Mouse (Mus musculus): ENCODE measurements around the gene Pou3f1. TPM values are rescaled to one million over a fixed set of nuclear protein-coding genes. Genes with fewer than 3 reads are reported as not detected.
A peak's percentile ranks its signal among the peaks of the same experiment; 100 is the strongest.

Gene Pou3f1
- polyA plus RNA-seq (2012; rRNA removed) = 0.02 and 0.06 TPM in 2 replicates

DNA sequence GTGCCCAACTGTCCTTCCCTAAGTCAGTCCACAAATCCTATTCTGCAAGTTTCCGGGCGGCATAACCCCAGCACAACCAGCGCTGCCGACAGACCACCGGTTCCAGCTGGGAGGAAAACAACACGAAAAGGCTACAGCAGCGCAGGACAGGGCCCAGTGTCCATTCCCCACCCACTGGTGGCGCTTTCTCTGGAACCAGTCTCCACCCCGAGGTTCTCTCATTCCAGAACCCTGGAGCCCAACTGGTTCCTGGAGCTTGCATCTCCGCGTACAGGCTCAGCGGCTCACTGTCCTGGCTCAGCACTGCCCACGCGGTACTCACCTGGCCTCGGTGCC is at the start of gene Pou3f1:
TSS of gene Pou3f1 (plus strand) at position 290 of the 336 bp plus-strand sequence.
- Histone ChIP-seq H3K4me1 (ENCODE audit: control insufficient read depth, insufficient read depth, insufficient read length) (peaks cover 11% of the 10 kb centered on the region; the same call in 1 of the 2 replicates), H3K27me3 (ENCODE audit: control insufficient read depth, insufficient read depth, low read length) (peaks cover 32% of the 10 kb centered on the region), H3K4me3 (ENCODE audit: extremely low read depth, insufficient read depth, insufficient read length) (peak within 1 kb of the TSS; percentile 51), H3K36me3 (ENCODE audit: control insufficient read depth, insufficient read depth, low read length) (no peaks in the 10 kb centered on the region), H3K27ac (ENCODE audit: insufficient read depth, low read length) (no peak within 1 kb of the TSS)
- no peak for TF ChIP-seq POLR2A (IDR thresholded peaks at IDR 0.05; ENCODE audit: low read depth, low read length)
- DNase-seq (ENCODE audit: low read depth in 1 of 2, low spot score in 2 of 2) = no peak
- WGBS = 9% methylated on average over 15 of the region's 15 CpGs

DNA sequence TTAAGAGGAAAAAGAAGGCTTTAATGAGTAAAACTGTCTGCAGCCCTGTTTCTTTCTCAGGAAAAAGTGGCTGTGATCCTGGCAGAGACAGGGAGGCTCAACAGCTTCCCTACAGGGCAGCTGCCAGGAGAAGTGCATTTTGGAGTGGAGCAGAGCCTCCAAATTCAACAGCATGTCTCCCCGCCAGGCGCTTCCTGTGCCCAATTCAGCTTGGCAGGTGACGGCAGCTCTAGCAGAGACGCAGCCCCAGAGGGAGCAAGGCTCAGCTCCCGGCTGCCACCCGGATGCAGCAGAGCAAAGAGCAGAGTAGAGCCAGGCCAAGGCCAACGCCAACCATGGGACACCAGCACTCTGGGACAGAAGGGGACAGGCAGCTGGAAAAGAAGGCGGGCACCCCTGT is 49.4 kb upstream of the Pou3f1 start:
- DNase-seq (ENCODE audit: low read depth in 1 of 2, low spot score in 2 of 2) = no peak
- H3K36me3 ChIP-seq (ENCODE audit: control insufficient read depth, insufficient read depth, low read length) = no peaks in the 10 kb centered on the region
- H3K4me3 ChIP-seq (ENCODE audit: extremely low read depth, insufficient read depth, insufficient read length) = no peak overlapping the region
- H3K4me1 ChIP-seq (ENCODE audit: control insufficient read depth, insufficient read depth, insufficient read length) = no peaks in the 10 kb centered on the region
- H3K27me3 ChIP-seq (ENCODE audit: control insufficient read depth, insufficient read depth, low read length) = 0 out of 2 replicates have a peak, but pooled peaks cover 1% of the 10 kb centered on the region
- TF ChIP-seq CTCF (IDR thresholded peaks at IDR 0.05; ENCODE audit: extremely low read depth, insufficient read depth, insufficient read length, insufficient replicate concordance) (no peak), POLR2A (IDR thresholded peaks at IDR 0.05; ENCODE audit: low read depth, low read length) (no peak)
- no peak overlapping the region for H3K27ac ChIP-seq (ENCODE audit: insufficient read depth, low read length)
- WGBS = 48% methylated on average over 8 of the region's 8 CpGs

DNA sequence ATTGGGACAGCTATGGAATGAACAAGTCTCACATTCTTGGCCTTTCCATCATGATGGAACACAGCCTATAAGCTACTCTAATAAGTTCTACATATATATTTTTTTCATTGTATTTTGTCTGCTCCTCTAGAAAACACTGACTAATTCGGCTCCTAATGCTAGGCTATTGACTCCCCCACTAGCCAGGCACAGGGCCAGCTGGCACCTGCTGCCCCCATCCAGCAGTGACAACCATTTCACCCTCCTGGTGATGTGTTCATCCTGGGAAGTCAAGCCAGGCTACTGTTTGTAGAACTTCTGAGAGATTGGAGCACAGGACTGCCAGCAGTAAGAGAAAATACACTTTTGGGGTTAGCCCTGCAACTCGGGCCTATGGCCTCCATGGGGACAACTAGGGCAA is 46.5 kb upstream of the Pou3f1 start:
- no peaks in the 10 kb centered on the region for H3K4me1 ChIP-seq (ENCODE audit: control insufficient read depth, insufficient read depth, insufficient read length)
- TF ChIP-seq CTCF (IDR thresholded peaks at IDR 0.05; ENCODE audit: extremely low read depth, insufficient read depth, insufficient read length, insufficient replicate concordance) (no peak), POLR2A (IDR thresholded peaks at IDR 0.05; ENCODE audit: low read depth, low read length) (no peak)
- H3K27ac ChIP-seq (ENCODE audit: insufficient read depth, low read length) = no peak overlapping the region
- no peak overlapping the region for H3K4me3 ChIP-seq (ENCODE audit: extremely low read depth, insufficient read depth, insufficient read length)
- H3K27me3 ChIP-seq (ENCODE audit: control insufficient read depth, insufficient read depth, low read length) = no peaks in the 10 kb centered on the region
- WGBS = 69% methylated on average over 2 of the region's 2 CpGs
- no peak for DNase-seq (ENCODE audit: low read depth in 1 of 2, low spot score in 2 of 2)
- no peaks in the 10 kb centered on the region for H3K36me3 ChIP-seq (ENCODE audit: control insufficient read depth, insufficient read depth, low read length)

DNA sequence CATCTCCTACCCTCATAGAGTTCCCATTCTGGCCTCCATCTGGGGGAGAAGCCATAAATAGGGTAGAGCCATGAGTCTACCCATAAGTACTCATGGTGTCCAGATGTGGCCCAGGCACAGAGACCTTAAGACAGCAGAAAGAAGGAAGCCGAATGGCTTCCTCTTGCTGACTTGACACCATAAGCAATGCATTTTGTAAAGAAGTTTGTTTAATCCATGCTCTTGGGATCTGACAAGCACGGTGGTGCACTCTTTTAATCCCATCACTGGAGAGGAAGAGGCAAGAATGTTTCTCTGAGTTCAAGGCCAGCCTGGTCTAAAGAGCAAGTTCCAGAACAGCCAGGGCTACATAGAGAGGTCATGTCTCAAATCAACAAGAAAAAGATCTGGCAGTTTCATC is 45.9 kb upstream of the Pou3f1 start, which contains the start of gene 3100002H09Rik:
TSS of gene 3100002H09Rik (minus strand) at position 101 of the 400 bp plus-strand sequence.
- Histone ChIP-seq H3K36me3 (ENCODE audit: control insufficient read depth, insufficient read depth, low read length) (no peaks in the 10 kb centered on the region), H3K27ac (ENCODE audit: insufficient read depth, low read length) (no peak within 1 kb of the TSS), H3K4me1 (ENCODE audit: control insufficient read depth, insufficient read depth, insufficient read length) (no peaks in the 10 kb centered on the region), H3K27me3 (ENCODE audit: control insufficient read depth, insufficient read depth, low read length) (no peaks in the 10 kb centered on the region), H3K4me3 (ENCODE audit: extremely low read depth, insufficient read depth, insufficient read length) (no peak within 1 kb of the TSS)
- 75% methylated on average over 2 of the region's 2 CpGs for WGBS
- no peak for DNase-seq (ENCODE audit: low read depth in 1 of 2, low spot score in 2 of 2)
- TF ChIP-seq POLR2A (IDR thresholded peaks at IDR 0.05; ENCODE audit: low read depth, low read length) (no peak), CTCF (IDR thresholded peaks at IDR 0.05; ENCODE audit: extremely low read depth, insufficient read depth, insufficient read length, insufficient replicate concordance) (no peak)

DNA sequence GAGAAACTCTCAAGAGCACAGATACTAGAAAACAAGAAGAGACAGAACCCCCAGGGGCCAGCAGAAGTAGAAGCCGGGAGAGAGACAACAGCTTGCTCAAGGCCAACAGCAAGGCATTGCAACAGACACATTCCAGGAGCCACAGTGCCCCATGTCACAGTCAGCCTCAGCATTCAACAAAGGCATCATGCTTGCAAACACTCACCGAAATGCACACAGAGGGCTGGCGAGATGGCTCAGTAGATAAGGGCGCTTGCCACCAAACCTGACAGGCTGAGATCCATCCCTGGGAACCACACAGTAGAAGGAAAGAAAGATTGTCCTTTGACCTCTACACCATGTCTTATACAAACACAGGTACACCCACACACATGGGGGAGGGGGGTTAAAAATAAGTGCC is 44.8 kb upstream of the Pou3f1 start:
- WGBS = 75% methylated on average over 4 of the region's 4 CpGs
- Histone ChIP-seq H3K36me3 (ENCODE audit: control insufficient read depth, insufficient read depth, low read length) (no peaks in the 10 kb centered on the region), H3K4me1 (ENCODE audit: control insufficient read depth, insufficient read depth, insufficient read length) (no peaks in the 10 kb centered on the region), H3K27ac (ENCODE audit: insufficient read depth, low read length) (no peak overlapping the region), H3K4me3 (ENCODE audit: extremely low read depth, insufficient read depth, insufficient read length) (no peak overlapping the region), H3K27me3 (ENCODE audit: control insufficient read depth, insufficient read depth, low read length) (no peaks in the 10 kb centered on the region)
- DNase-seq (ENCODE audit: low read depth in 1 of 2, low spot score in 2 of 2) = no peak
- TF ChIP-seq CTCF (IDR thresholded peaks at IDR 0.05; ENCODE audit: extremely low read depth, insufficient read depth, insufficient read length, insufficient replicate concordance) (no peak), POLR2A (IDR thresholded peaks at IDR 0.05; ENCODE audit: low read depth, low read length) (no peak)

DNA sequence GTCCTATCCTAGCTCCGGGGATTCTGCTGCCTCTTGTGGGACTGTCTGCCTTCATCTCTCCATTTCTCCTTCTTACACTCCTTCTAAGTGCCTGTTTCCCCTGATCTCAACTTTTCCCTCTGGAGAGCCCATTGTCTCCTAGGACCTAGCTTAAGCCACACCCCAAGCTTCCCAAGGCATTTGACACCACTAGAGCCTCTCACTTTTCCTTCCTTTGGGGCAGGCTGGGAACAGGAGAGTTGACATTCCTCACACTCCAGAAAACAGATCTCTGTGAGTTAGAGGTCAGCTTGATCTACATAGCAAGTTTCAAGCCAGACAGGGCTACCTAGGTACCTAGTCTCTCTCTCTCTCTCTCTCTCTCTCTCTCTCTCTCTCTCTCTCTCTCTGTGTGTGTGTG is 42.4 kb upstream of the Pou3f1 start:
- Histone ChIP-seq H3K4me1 (ENCODE audit: control insufficient read depth, insufficient read depth, insufficient read length) (no peaks in the 10 kb centered on the region), H3K4me3 (ENCODE audit: extremely low read depth, insufficient read depth, insufficient read length) (no peak overlapping the region), H3K27me3 (ENCODE audit: control insufficient read depth, insufficient read depth, low read length) (no peaks in the 10 kb centered on the region), H3K27ac (ENCODE audit: insufficient read depth, low read length) (no peak overlapping the region), H3K36me3 (ENCODE audit: control insufficient read depth, insufficient read depth, low read length) (no peaks in the 10 kb centered on the region)
- TF ChIP-seq CTCF (IDR thresholded peaks at IDR 0.05; ENCODE audit: extremely low read depth, insufficient read depth, insufficient read length, insufficient replicate concordance) (no peak), POLR2A (IDR thresholded peaks at IDR 0.05; ENCODE audit: low read depth, low read length) (no peak)
- WGBS = 0% methylated on average over 1 of the region's 1 CpGs
- DNase-seq (ENCODE audit: low read depth in 1 of 2, low spot score in 2 of 2) = no peak

DNA sequence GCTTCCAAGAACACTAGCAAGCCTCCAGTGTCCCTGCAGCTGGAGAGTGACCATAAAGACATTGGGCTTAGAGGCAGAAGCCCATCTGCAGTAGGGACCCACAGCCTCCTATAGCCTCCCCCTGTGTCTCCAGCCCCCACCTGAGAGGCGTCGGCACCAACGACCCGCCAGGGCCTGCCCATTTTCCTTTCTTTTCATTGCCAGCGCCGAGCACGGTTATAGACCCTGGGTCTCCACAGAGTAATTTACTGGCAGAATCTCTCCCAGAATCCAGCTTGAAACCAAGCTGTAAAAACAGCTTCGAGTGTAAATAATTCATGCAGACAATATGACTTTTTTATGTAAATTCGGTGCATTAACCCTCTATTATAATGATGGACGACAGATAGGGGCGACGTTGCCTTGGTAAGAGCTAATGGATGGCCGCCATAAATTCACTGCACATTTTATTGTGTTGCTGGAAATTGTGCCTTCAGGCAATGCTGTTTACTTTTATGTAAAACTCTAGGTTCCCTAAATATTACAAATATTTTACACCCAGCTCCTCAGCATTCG is 41.1 kb upstream of the Pou3f1 start:
- DNase-seq (ENCODE audit: low read depth in 1 of 2, low spot score in 2 of 2) = no peak
- Histone ChIP-seq H3K4me3 (ENCODE audit: extremely low read depth, insufficient read depth, insufficient read length) (no peak overlapping the region), H3K4me1 (ENCODE audit: control insufficient read depth, insufficient read depth, insufficient read length) (no peaks in the 10 kb centered on the region), H3K27ac (ENCODE audit: insufficient read depth, low read length) (no peak overlapping the region), H3K36me3 (ENCODE audit: control insufficient read depth, insufficient read depth, low read length) (no peaks in the 10 kb centered on the region), H3K27me3 (ENCODE audit: control insufficient read depth, insufficient read depth, low read length) (no peaks in the 10 kb centered on the region)
- TF ChIP-seq CTCF (IDR thresholded peaks at IDR 0.05; ENCODE audit: extremely low read depth, insufficient read depth, insufficient read length, insufficient replicate concordance) (no peak), POLR2A (IDR thresholded peaks at IDR 0.05; ENCODE audit: low read depth, low read length) (no peak)
- WGBS = 60% methylated on average over 14 of the region's 14 CpGs
